Mouse (Mus musculus): Measurements from ENCODE around the gene Mcm10.

DNA sequence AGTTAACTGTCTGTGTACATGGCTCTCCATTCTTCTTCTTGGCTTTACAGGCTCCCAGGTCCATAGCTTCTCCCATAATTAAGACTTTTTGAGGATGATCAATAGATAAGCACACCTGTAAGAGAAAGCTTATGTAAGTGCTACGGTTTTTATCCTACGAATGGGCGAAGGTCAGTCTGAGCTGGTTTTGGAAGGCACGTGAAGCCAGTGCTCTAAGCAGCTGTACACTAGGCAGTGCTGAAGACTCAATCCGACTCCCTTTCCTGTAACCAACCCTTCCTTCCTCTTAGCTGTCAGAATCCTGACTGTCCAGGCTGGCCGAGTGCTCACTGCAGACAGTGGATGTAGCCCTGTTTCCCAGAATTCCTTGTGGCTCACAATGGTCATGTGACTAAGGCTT, 11.3 kb downstream of the Mcm10 start:
- TF ChIP-seq CTCF (IDR thresholded peaks at IDR 0.05) (no peak), EP300 (IDR thresholded peaks at IDR 0.05) (no peak)

All from lung, postnatal 0 days (tissue).